Mouse (Mus musculus): ENCODE measurements around the gene Tbc1d1.

GRCm38 (mm10) chr5:64236561-64236960 lies 80.5 kb downstream of the Tbc1d1 start:
- no peak for TF ChIP-seq TAL1 (IDR thresholded peaks at IDR 0.05; ENCODE audit: low read length)
- no peak for TF ChIP-seq GATA1 (IDR thresholded peaks at IDR 0.05; ENCODE audit: low read length)
